Mouse (Mus musculus) intestine, embryonic 15.5 days (tissue): ENCODE results near the gene Sdk1. TPM values are rescaled to one million over a fixed set of nuclear protein-coding genes. Genes with fewer than 3 reads are reported as not detected.

ENCODE experiments used
- ATAC-seq: fragments of 200-750 bp; cut with Nextera tagmentation; 2 replicates; pipeline ENCODE4 v1.8.0; 2017; ENCODE audit warnings: moderate TSS enrichment, moderate library complexity
- H3K27ac ChIP-seq: fragments of 300-500 bp; sonication (generic); 2 replicates; pipeline ENCODE4 v1.5.1; 2015; ENCODE audit warnings: mild to moderate bottlenecking, inconsistent platforms
- H3K27me3 ChIP-seq: fragments of 300-500 bp; sonication (generic); replicated peaks from 2 replicates; pipeline ENCODE4 v1.6.1; 2015; ENCODE audit warnings: inconsistent platforms
- H3K36me3 ChIP-seq: fragments of 300-500 bp; sonication (generic); 2 replicates; pipeline ENCODE4 v1.6.1; 2015; ENCODE audit warnings: inconsistent platforms
- H3K4me1 ChIP-seq: fragments of 300-500 bp; sonication (generic); replicated peaks from 2 replicates; pipeline ENCODE4 v1.6.1; 2015; ENCODE audit warnings: inconsistent platforms
- H3K4me2 ChIP-seq: fragments of 300-500 bp; sonication (generic); replicated peaks from 2 replicates; pipeline ENCODE4 v1.6.1; 2015; ENCODE audit warnings: mild to moderate bottlenecking, inconsistent platforms
- H3K4me3 ChIP-seq: fragments of 300-500 bp; sonication (generic); replicated peaks from 2 replicates; pipeline ENCODE4 v1.5.1; 2015; ENCODE audit warnings: inconsistent platforms
- H3K9ac ChIP-seq: fragments of 300-500 bp; sonication (generic); 2 replicates; pipeline ENCODE4 v1.6.1; 2015; ENCODE audit warnings: inconsistent platforms
- H3K9me3 ChIP-seq: fragments of 300-500 bp; sonication (generic); 2 replicates; pipeline ENCODE4 v1.6.1; 2016; ENCODE audit warnings: inconsistent platforms
- WGBS: fragments of 180-500 bp; shearing (Covaris S2); methylation state at CpG from one replicate; pipeline ENCODE4 v1.1.7; 2015; 5-methylcytosine and 5-hydroxymethylcytosine counted together
- polyA plus RNA-seq: library from polyadenylated mRNA; unstranded; fragments of >200 nt; fragmentation: Nextera tagmentation; extraction: Ambion mirVana; gene quantifications from 2 replicates; pipeline ENCODE4 v1.2.1, GENCODE M21; 2015

Sdk1 gene
- polyA plus RNA-seq, 1 experiment from 2014 or later, result 2.5 TPM

DNA sequence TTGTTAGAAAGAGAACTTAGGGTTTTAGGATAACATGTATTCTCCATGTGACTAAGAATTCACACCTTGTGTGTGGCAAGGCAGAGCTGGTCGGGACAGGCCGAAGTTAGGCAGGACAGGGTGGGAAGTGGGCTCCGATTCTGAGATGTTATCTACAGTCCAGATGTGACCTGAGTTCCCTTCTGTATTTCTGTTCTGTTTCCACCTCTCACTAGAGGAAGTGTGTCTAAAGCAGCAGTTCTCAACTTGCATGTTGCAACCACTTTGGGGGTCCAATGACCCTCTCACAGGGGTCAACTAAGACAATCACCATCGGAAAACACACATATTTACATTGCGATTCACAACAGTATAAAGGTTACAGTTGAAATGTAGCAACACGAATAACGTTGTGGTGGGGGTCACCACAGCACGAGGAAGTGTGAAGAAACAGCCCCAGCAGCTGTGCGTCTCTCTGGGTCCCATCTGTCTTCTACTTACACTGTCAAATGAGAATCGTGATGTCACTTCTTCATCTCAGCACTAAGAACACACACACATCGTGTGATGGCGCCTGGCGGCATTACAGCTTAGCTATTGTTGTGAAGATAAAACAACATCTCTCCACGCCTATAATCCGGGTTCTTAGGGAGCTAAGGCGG lies 583.6 kb downstream of the Sdk1 start:
- no peaks in the 10 kb centered on the region for H3K36me3 ChIP-seq
- H3K9ac ChIP-seq, result no peak overlapping the region
- H3K4me1 ChIP-seq, result no peaks in the 10 kb centered on the region
- ATAC-seq, result no peak
- no peak overlapping the region for H3K4me3 ChIP-seq
- no peak overlapping the region for H3K27ac ChIP-seq
- H3K9me3 ChIP-seq, result no peaks in the 10 kb centered on the region
- no peaks in the 10 kb centered on the region for H3K27me3 ChIP-seq
- WGBS, result 73% methylated on average over 16 of the region's 16 CpGs
- H3K4me2 ChIP-seq, result no peak overlapping the region

- Histone ChIP-seq H3K27me3 (no peaks in the 10 kb centered on the region), H3K36me3 (no peaks in the 10 kb centered on the region), H3K27ac (no peak overlapping the region), H3K4me3 (no peak overlapping the region), H3K9me3 (no peaks in the 10 kb centered on the region), H3K9ac (no peak overlapping the region), H3K4me2 (no peak overlapping the region), H3K4me1 (no peaks in the 10 kb centered on the region)
- no peak for ATAC-seq
- 65% methylated on average over 6 of the region's 6 CpGs for WGBS
These were observed 594.3 kb downstream of the Sdk1 start for GRCm38 (mm10) chr5:141835566-141835965.

DNA sequence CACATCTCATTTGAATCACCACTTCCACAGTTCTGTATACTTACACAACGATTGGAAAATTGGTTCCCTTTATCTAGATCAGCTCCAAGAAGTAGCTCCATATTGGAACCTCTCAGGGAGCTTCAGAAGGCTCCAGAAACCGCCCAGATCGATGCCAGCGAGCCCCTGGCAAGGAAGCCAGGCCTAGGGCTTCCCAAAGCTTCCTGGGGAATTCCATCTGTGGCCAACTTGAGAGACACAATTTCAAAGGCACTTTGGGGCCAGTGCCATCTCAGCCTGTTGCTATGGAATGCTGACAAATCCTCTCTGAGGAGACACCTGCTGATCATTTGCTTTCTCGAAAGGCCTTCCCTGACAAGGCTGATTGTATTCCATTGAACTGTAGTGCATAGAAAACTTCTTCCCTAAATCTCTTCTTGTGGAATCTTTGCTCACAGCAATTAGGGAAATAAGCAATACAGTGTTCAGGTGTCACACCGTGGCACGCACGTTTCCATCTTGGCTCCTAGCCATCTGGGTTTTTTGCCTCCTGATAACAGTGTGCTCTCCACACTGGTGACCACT lies 595.7 kb downstream of the Sdk1 start:
- Histone ChIP-seq H3K36me3 (no peaks in the 10 kb centered on the region), H3K4me1 (no peaks in the 10 kb centered on the region), H3K9ac (no peak overlapping the region), H3K9me3 (no peaks in the 10 kb centered on the region), H3K27ac (no peak overlapping the region), H3K4me3 (no peak overlapping the region), H3K27me3 (no peaks in the 10 kb centered on the region), H3K4me2 (no peak overlapping the region)
- ATAC-seq, result no peak
- WGBS, result 75% methylated on average over 8 of the region's 8 CpGs

GRCm38 (mm10) chr5:141844701-141845100 lies 603.4 kb downstream of the Sdk1 start:
- WGBS, result 32% methylated on average over 4 of the region's 4 CpGs

GRCm38 (mm10) chr5:141847686-141848085 lies 606.4 kb downstream of the Sdk1 start:
- H3K36me3 ChIP-seq, result no peaks in the 10 kb centered on the region; the same call in 1 of the 2 replicates
- no peak overlapping the region for H3K9ac ChIP-seq
- H3K4me1 ChIP-seq, result peaks cover 16% of the 10 kb centered on the region
- ATAC-seq, result no peak
- no peaks in the 10 kb centered on the region for H3K9me3 ChIP-seq
- no peak overlapping the region for H3K4me2 ChIP-seq
- WGBS, result 89% methylated on average over 4 of the region's 4 CpGs
- no peak overlapping the region for H3K4me3 ChIP-seq
- no peaks in the 10 kb centered on the region for H3K27me3 ChIP-seq
- H3K27ac ChIP-seq, result no peak overlapping the region

More at GRCm38 (mm10) chr5:141844701-141845100, 603.4 kb downstream of the Sdk1 start:
- ATAC-seq, result peak; percentile 49
- Histone ChIP-seq H3K36me3 (no peaks in the 10 kb centered on the region; the same call in 1 of the 2 replicates), H3K4me1 (peaks cover 7% of the 10 kb centered on the region; the same call in 1 of the 2 replicates), H3K27ac (no peak overlapping the region), H3K9me3 (no peaks in the 10 kb centered on the region), H3K4me2 (no peak overlapping the region), H3K4me3 (no peak overlapping the region), H3K9ac (no peak overlapping the region), H3K27me3 (no peaks in the 10 kb centered on the region)

DNA sequence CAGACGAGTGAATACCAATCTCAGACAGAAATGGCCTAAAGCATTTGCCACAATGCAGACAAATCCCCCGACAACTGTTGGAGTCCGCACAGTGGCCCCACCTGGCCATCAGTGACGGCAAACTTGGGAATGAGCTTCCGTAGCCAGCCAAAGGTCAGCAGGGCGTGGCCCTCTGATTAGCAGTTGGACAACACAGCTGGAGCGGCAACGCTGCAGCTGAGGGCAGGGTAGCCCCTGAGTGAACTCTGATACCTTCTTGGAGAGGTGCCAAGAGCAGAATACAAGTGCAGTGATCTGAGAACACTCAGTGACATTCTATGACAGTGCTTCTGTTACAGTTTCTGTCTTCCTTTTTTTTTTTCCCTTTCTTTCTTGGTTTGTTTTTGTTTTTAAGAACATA lies 610.9 kb downstream of the Sdk1 start:
- peak overlapping the region; percentile 30; the same call in 1 of the 2 replicates for H3K4me2 ChIP-seq
- no peaks in the 10 kb centered on the region for H3K27me3 ChIP-seq
- H3K4me1 ChIP-seq, result peaks cover 13% of the 10 kb centered on the region
- no peaks in the 10 kb centered on the region for H3K9me3 ChIP-seq
- WGBS, result 21% methylated on average over 8 of the region's 8 CpGs
- ATAC-seq, result peak; percentile 92
- H3K4me3 ChIP-seq, result no peak overlapping the region
- H3K27ac ChIP-seq, result peak overlapping the region; percentile 67
- H3K36me3 ChIP-seq, result no peaks in the 10 kb centered on the region
- H3K9ac ChIP-seq, result no peak overlapping the region

DNA sequence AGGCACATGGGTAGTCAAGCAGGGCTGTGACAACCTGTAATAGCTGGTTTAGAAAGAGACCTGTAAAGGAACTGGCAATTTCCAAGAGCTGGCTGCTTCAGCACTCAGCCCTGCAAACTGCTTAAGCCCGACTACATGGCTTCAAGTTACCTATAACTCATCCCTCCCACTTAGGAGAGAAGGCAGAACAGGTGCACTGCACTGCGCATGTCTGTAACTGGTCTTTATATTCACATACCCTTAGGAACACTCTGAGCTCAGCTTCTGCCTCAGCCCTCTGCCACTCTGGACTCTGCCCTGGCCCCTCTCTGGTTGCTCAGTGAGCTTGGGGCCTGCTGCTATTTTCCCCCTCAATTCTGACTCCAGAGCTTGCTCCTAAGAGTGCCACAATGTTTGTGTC lies 615.2 kb downstream of the Sdk1 start:
- Histone ChIP-seq H3K4me1 (peaks cover 21% of the 10 kb centered on the region), H3K4me2 (no peak overlapping the region), H3K9me3 (no peaks in the 10 kb centered on the region), H3K27me3 (no peaks in the 10 kb centered on the region), H3K4me3 (no peak overlapping the region), H3K36me3 (no peaks in the 10 kb centered on the region), H3K27ac (no peak overlapping the region), H3K9ac (no peak overlapping the region)
- 76% methylated on average over 2 of the region's 2 CpGs for WGBS
- ATAC-seq, result no peak

- Histone ChIP-seq H3K36me3 (no peaks in the 10 kb centered on the region), H3K27me3 (no peaks in the 10 kb centered on the region), H3K4me2 (no peak overlapping the region), H3K27ac (peak overlapping the region; percentile 58), H3K4me1 (peaks cover 12% of the 10 kb centered on the region), H3K9ac (no peak overlapping the region), H3K4me3 (no peak overlapping the region), H3K9me3 (no peaks in the 10 kb centered on the region)
- WGBS, result 50% methylated on average over 1 of the region's 1 CpGs
- ATAC-seq, result peak; percentile 93
These were observed 616.5 kb downstream of the Sdk1 start for GRCm38 (mm10) chr5:141857781-141858180.

GRCm38 (mm10) chr5:141858406-141859160 lies 617.3 kb downstream of the Sdk1 start:
- H3K4me2 ChIP-seq, result no peak overlapping the region
- ATAC-seq, result peak; percentile 44
- WGBS, result 26% methylated on average over 8 of the region's 8 CpGs
- H3K36me3 ChIP-seq, result no peaks in the 10 kb centered on the region
- H3K27me3 ChIP-seq, result no peaks in the 10 kb centered on the region
- H3K4me3 ChIP-seq, result no peak overlapping the region
- H3K4me1 ChIP-seq, result peaks cover 10% of the 10 kb centered on the region
- H3K9me3 ChIP-seq, result no peaks in the 10 kb centered on the region
- H3K27ac ChIP-seq, result peak overlapping the region; percentile 58
- H3K9ac ChIP-seq, result no peak overlapping the region

DNA sequence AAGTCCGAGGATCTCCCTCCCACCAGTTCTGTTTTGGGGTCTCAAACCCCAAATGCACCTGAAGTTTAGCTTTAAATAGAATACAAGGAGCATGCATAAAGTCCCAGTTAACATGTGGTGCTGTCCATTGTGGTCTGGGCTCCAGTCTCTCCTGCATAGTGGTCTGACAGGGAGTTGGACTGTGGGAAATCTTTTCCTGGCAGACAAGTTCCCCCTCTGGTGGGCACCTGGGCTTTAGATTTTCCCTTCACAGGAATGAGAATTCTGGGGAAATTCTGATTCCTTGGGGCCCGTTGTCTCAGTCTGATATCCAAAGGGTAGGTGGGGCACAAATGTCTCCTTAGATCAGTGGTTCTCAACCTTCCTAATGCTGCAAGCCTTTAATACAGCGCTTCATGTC lies 624.8 kb downstream of the Sdk1 start:
- Histone ChIP-seq H3K9me3 (no peaks in the 10 kb centered on the region), H3K36me3 (no peaks in the 10 kb centered on the region), H3K4me2 (no peak overlapping the region), H3K9ac (no peak overlapping the region), H3K27ac (no peak overlapping the region), H3K4me3 (no peak overlapping the region), H3K27me3 (no peaks in the 10 kb centered on the region), H3K4me1 (0 out of 2 replicates have a peak, but pooled peaks cover 2% of the 10 kb centered on the region)
- 70% methylated on average over 3 of the region's 3 CpGs for WGBS
- ATAC-seq, result no peak

- H3K4me1 ChIP-seq, result no peaks in the 10 kb centered on the region
- no peak overlapping the region for H3K27ac ChIP-seq
- H3K27me3 ChIP-seq, result no peaks in the 10 kb centered on the region
- ATAC-seq, result no peak
- WGBS, result 95% methylated on average over 11 of the region's 11 CpGs
- no peaks in the 10 kb centered on the region for H3K9me3 ChIP-seq
- no peak overlapping the region for H3K4me3 ChIP-seq
- no peaks in the 10 kb centered on the region for H3K36me3 ChIP-seq
- no peak overlapping the region for H3K4me2 ChIP-seq
- no peak overlapping the region for H3K9ac ChIP-seq
These were observed 632.5 kb downstream of the Sdk1 start for GRCm38 (mm10) chr5:141873751-141874150.

DNA sequence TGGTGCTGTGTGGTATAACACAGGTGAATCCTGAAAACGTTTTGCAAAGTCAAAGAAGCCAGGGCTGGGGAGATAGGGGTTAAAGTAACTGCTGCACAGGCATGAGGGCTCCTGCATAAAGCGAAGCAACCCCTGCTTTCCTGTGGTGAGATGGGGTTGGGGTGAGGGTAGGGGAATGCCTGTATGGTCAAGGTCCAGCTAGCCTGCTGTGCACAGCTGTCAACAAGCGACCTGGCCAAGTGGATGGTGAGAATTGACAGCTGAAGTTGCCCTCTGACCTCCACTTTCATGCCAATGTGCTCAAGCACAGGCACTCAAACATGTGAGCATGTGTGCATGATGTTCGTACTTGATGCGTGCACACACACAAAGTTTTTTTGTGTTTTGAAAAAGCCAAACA lies 639.4 kb downstream of the Sdk1 start:
- no peak overlapping the region for H3K9ac ChIP-seq
- no peaks in the 10 kb centered on the region for H3K27me3 ChIP-seq
- H3K4me2 ChIP-seq, result no peak overlapping the region
- H3K27ac ChIP-seq, result no peak overlapping the region
- WGBS, result 66% methylated on average over 5 of the region's 5 CpGs
- no peaks in the 10 kb centered on the region for H3K9me3 ChIP-seq
- ATAC-seq, result no peak
- no peaks in the 10 kb centered on the region for H3K36me3 ChIP-seq
- no peak overlapping the region for H3K4me3 ChIP-seq
- H3K4me1 ChIP-seq, result no peaks in the 10 kb centered on the region
